Mouse (Mus musculus): Measurements from ENCODE around the gene Hs3st5. TPM values are rescaled to one million over a fixed set of nuclear protein-coding genes. Genes with fewer than 3 reads are reported as not detected.
A peak's percentile ranks its signal among the peaks of the same experiment; 100 is the strongest.
"Not testable (repeated sequence)": the region's sequence is repeated elsewhere in the genome, so short reads cannot be mapped to it uniquely, and the experiment has no call there.

Hs3st5 gene
- polyA plus RNA-seq, 1 experiment from 2014 or later, result 1.3 TPM

- H3K4me1 ChIP-seq, result peaks cover 24% of the 10 kb centered on the region
- 1% methylated on average over 18 of the region's 18 CpGs for WGBS
- H3K36me3 ChIP-seq, result no peaks in the 10 kb centered on the region
- H3K27me3 ChIP-seq (ENCODE audit: low read depth, poor library complexity, severe bottlenecking), result peaks cover 60% of the 10 kb centered on the region
- H3K9me3 ChIP-seq (replicated peaks), result no peaks in the 10 kb centered on the region
- DNase-seq (ENCODE audit: low spot score), result peak; percentile 28
- H3K27ac ChIP-seq (replicated peaks), result no peak overlapping the region
- H3K4me3 ChIP-seq, result peak overlapping the region; percentile 80
These were observed 1.5 kb downstream of the Hs3st5 start for GRCm38 (mm10) chr10:36507991-36508546.

- H3K9me3 ChIP-seq (replicated peaks), result no peaks in the 10 kb centered on the region
- H3K36me3 ChIP-seq, result no peaks in the 10 kb centered on the region
- no peak overlapping the region for H3K4me3 ChIP-seq
- WGBS, result 56% methylated on average over 4 of the region's 4 CpGs
- DNase-seq (ENCODE audit: low spot score), result no peak
- H3K4me1 ChIP-seq, result peaks cover 24% of the 10 kb centered on the region
- H3K27ac ChIP-seq (replicated peaks), result no peak overlapping the region
- peaks cover 52% of the 10 kb centered on the region for H3K27me3 ChIP-seq (ENCODE audit: low read depth, poor library complexity, severe bottlenecking)
These were observed 2.9 kb downstream of the Hs3st5 start for GRCm38 (mm10) chr10:36509477-36509876.

GRCm38 (mm10) chr10:36523881-36524280 is 17.3 kb downstream of the Hs3st5 start:
- Histone ChIP-seq H3K36me3 (no peaks in the 10 kb centered on the region), H3K27me3 (ENCODE audit: low read depth, poor library complexity, severe bottlenecking) (no peaks in the 10 kb centered on the region), H3K4me1 (no peaks in the 10 kb centered on the region), H3K9me3 (replicated peaks) (no peaks in the 10 kb centered on the region), H3K4me3 (no peak overlapping the region), H3K27ac (replicated peaks) (no peak overlapping the region)
- DNase-seq (ENCODE audit: low spot score), result no peak

GRCm38 (mm10) chr10:36533633-36534335 is 27.2 kb downstream of the Hs3st5 start:
- Histone ChIP-seq H3K36me3 (no peaks in the 10 kb centered on the region), H3K27ac (replicated peaks) (peak overlapping the region; percentile 52; the same call in 1 of the 2 replicates), H3K4me3 (no peak overlapping the region), H3K27me3 (ENCODE audit: low read depth, poor library complexity, severe bottlenecking) (no peaks in the 10 kb centered on the region), H3K9me3 (replicated peaks) (0 out of 2 replicates have a peak, but pooled peaks cover 3% of the 10 kb centered on the region), H3K4me1 (peaks cover 11% of the 10 kb centered on the region)
- peak; percentile 32 for DNase-seq (ENCODE audit: low spot score)
- 21% methylated on average over 4 of the region's 4 CpGs for WGBS

- no peaks in the 10 kb centered on the region for H3K9me3 ChIP-seq (replicated peaks)
- no peaks in the 10 kb centered on the region for H3K36me3 ChIP-seq
- no peak overlapping the region for H3K27ac ChIP-seq (replicated peaks)
- WGBS, result 45% methylated on average over 2 of the region's 2 CpGs
- no peak overlapping the region for H3K4me3 ChIP-seq
- DNase-seq (ENCODE audit: low spot score), result no peak
- no peaks in the 10 kb centered on the region for H3K27me3 ChIP-seq (ENCODE audit: low read depth, poor library complexity, severe bottlenecking)
- no peaks in the 10 kb centered on the region for H3K4me1 ChIP-seq
These were observed 40.0 kb downstream of the Hs3st5 start for GRCm38 (mm10) chr10:36546622-36547021.

- 74% methylated on average over 1 of the region's 1 CpGs for WGBS
These were observed 41.1 kb downstream of the Hs3st5 start for GRCm38 (mm10) chr10:36547713-36548112.

GRCm38 (mm10) chr10:36554057-36554456 is 47.4 kb downstream of the Hs3st5 start:
- H3K27ac ChIP-seq (replicated peaks), result no peak overlapping the region
- no peaks in the 10 kb centered on the region for H3K9me3 ChIP-seq (replicated peaks)
- no peaks in the 10 kb centered on the region for H3K4me1 ChIP-seq
- 82% methylated on average over 4 of the region's 4 CpGs for WGBS
- H3K4me3 ChIP-seq, result no peak overlapping the region
- no peaks in the 10 kb centered on the region for H3K27me3 ChIP-seq (ENCODE audit: low read depth, poor library complexity, severe bottlenecking)
- no peak for DNase-seq (ENCODE audit: low spot score)
- no peaks in the 10 kb centered on the region for H3K36me3 ChIP-seq

More at GRCm38 (mm10) chr10:36547713-36548112, 41.1 kb downstream of the Hs3st5 start:
- H3K36me3 ChIP-seq; H3K27me3 ChIP-seq (ENCODE audit: low read depth, poor library complexity, severe bottlenecking); H3K27ac ChIP-seq (replicated peaks); H3K9me3 ChIP-seq (replicated peaks); H3K4me3 ChIP-seq; DNase-seq (ENCODE audit: low spot score); H3K4me1 ChIP-seq: not testable (repeated sequence)

GRCm38 (mm10) chr10:36554941-36555888 is 48.6 kb downstream of the Hs3st5 start:
- Histone ChIP-seq H3K36me3 (no peaks in the 10 kb centered on the region), H3K9me3 (replicated peaks) (no peaks in the 10 kb centered on the region), H3K27me3 (ENCODE audit: low read depth, poor library complexity, severe bottlenecking) (no peaks in the 10 kb centered on the region), H3K27ac (replicated peaks) (no peak overlapping the region), H3K4me1 (no peaks in the 10 kb centered on the region), H3K4me3 (no peak overlapping the region)
- DNase-seq (ENCODE audit: low spot score), result no peak
- 86% methylated on average over 6 of the region's 6 CpGs for WGBS

GRCm38 (mm10) chr10:36556128-36556527 is 49.5 kb downstream of the Hs3st5 start:
- DNase-seq (ENCODE audit: low spot score), result no peak
- Histone ChIP-seq H3K36me3 (no peaks in the 10 kb centered on the region), H3K27ac (replicated peaks) (no peak overlapping the region), H3K27me3 (ENCODE audit: low read depth, poor library complexity, severe bottlenecking) (no peaks in the 10 kb centered on the region), H3K4me1 (no peaks in the 10 kb centered on the region), H3K4me3 (no peak overlapping the region), H3K9me3 (replicated peaks) (no peaks in the 10 kb centered on the region)
- WGBS, result 87% methylated on average over 2 of the region's 2 CpGs

GRCm38 (mm10) chr10:36557673-36558072 is 51.1 kb downstream of the Hs3st5 start:
- 92% methylated on average over 6 of the region's 6 CpGs for WGBS
- no peak for DNase-seq (ENCODE audit: low spot score)
- no peak overlapping the region for H3K4me3 ChIP-seq
- H3K27me3 ChIP-seq (ENCODE audit: low read depth, poor library complexity, severe bottlenecking), result no peaks in the 10 kb centered on the region
- H3K27ac ChIP-seq (replicated peaks), result no peak overlapping the region
- no peaks in the 10 kb centered on the region for H3K9me3 ChIP-seq (replicated peaks)
- no peaks in the 10 kb centered on the region for H3K36me3 ChIP-seq
- H3K4me1 ChIP-seq, result no peaks in the 10 kb centered on the region

- H3K4me1 ChIP-seq, result no peaks in the 10 kb centered on the region
- 89% methylated on average over 5 of the region's 5 CpGs for WGBS
- no peaks in the 10 kb centered on the region for H3K27me3 ChIP-seq (ENCODE audit: low read depth, poor library complexity, severe bottlenecking)
- no peaks in the 10 kb centered on the region for H3K36me3 ChIP-seq
- no peak for DNase-seq (ENCODE audit: low spot score)
- H3K27ac ChIP-seq (replicated peaks), result no peak overlapping the region
- no peak overlapping the region for H3K4me3 ChIP-seq
- no peaks in the 10 kb centered on the region for H3K9me3 ChIP-seq (replicated peaks)
These were observed 52.1 kb downstream of the Hs3st5 start for GRCm38 (mm10) chr10:36558736-36559135.

GRCm38 (mm10) chr10:36567258-36567657 is 60.6 kb downstream of the Hs3st5 start:
- H3K4me1 ChIP-seq, result peaks cover 7% of the 10 kb centered on the region
- no peaks in the 10 kb centered on the region for H3K9me3 ChIP-seq (replicated peaks)
- 63% methylated on average over 2 of the region's 2 CpGs for WGBS
- H3K27me3 ChIP-seq (ENCODE audit: low read depth, poor library complexity, severe bottlenecking), result no peaks in the 10 kb centered on the region
- H3K27ac ChIP-seq (replicated peaks), result no peak overlapping the region
- H3K4me3 ChIP-seq, result no peak overlapping the region
- no peak for DNase-seq (ENCODE audit: low spot score)
- no peaks in the 10 kb centered on the region for H3K36me3 ChIP-seq
